Mouse (Mus musculus): Measurements from ENCODE around the gene Asap2. TPM values are rescaled to one million over a fixed set of nuclear protein-coding genes. Genes with fewer than 3 reads are reported as not detected.

Asap2 gene
- polyA plus RNA-seq, 2 experiments: 9.2 to 20.1 TPM

DNA sequence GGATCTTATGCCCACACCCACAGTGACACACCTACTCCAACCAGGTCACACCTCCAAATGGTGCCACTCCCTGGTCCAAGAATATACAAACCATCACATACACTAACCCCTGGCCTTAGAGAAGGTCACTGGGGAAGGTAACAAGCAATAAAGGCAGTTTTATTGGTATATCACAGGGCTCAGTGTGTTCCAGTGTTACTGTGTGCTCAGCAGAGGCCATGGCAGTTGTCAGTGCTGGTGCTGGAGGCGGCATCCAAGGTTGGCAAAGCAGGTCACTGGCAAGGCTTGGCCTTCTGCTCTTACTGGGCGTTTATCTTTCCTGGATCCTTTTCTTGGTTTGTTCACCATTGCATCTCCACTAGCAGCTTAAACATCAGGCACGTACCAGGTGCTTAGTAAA is 174.9 kb downstream of the Asap2 start:
- Histone ChIP-seq H3K4me3 (replicated peaks; ENCODE audit: low read length) (no peak overlapping the region), H3K4me2 (replicated peaks; ENCODE audit: low read depth, low read length, severe bottlenecking) (no peak overlapping the region), H3K4me1 (ENCODE audit: control insufficient read depth, insufficient read depth, low read length) (peaks cover 34% of the 10 kb centered on the region), H3K9me3 (ENCODE audit: control insufficient read depth, low read length) (no peaks in the 10 kb centered on the region), H3K9ac (ENCODE audit: low read depth, low read length, severe bottlenecking) (no peak overlapping the region), H3K36me3 (ENCODE audit: control insufficient read depth, insufficient read depth, low read length) (peaks cover 6% of the 10 kb centered on the region), H3K27ac (replicated peaks; ENCODE audit: low read depth, low read length) (no peak overlapping the region), H3K27me3 (ENCODE audit: control insufficient read depth, insufficient read depth, low read length) (no peaks in the 10 kb centered on the region)
- ATAC-seq (ENCODE audit: low FRiP score, low read depth) (no peak), DNase-seq (ENCODE audit: low spot score) (no peak)
- 76% methylated on average over 3 of the region's 3 CpGs for WGBS
- no peak for TF ChIP-seq POLR2A (IDR thresholded peaks at IDR 0.05; ENCODE audit: borderline replicate concordance, extremely low read depth, insufficient read depth, insufficient read length)

GRCm38 (mm10) chr12:21165891-21166342 is 175.7 kb downstream of the Asap2 start:
- no peak for TF ChIP-seq POLR2A (IDR thresholded peaks at IDR 0.05; ENCODE audit: borderline replicate concordance, extremely low read depth, insufficient read depth, insufficient read length)
- H3K4me1 ChIP-seq (ENCODE audit: control insufficient read depth, insufficient read depth, low read length): peaks cover 29% of the 10 kb centered on the region
- H3K36me3 ChIP-seq (ENCODE audit: control insufficient read depth, insufficient read depth, low read length): peaks cover 6% of the 10 kb centered on the region
- no peaks in the 10 kb centered on the region for H3K9me3 ChIP-seq (ENCODE audit: control insufficient read depth, low read length)
- DNase-seq (ENCODE audit: low spot score): no peak
- H3K4me2 ChIP-seq (replicated peaks; ENCODE audit: low read depth, low read length, severe bottlenecking): no peak overlapping the region
- ATAC-seq (ENCODE audit: low FRiP score, low read depth): no peak
- no peak overlapping the region for H3K4me3 ChIP-seq (replicated peaks; ENCODE audit: low read length)
- H3K27ac ChIP-seq (replicated peaks; ENCODE audit: low read depth, low read length): no peak overlapping the region
- no peaks in the 10 kb centered on the region for H3K27me3 ChIP-seq (ENCODE audit: control insufficient read depth, insufficient read depth, low read length)
- H3K9ac ChIP-seq (ENCODE audit: low read depth, low read length, severe bottlenecking): no peak overlapping the region
- 57% methylated on average over 7 of the region's 7 CpGs for WGBS

DNA sequence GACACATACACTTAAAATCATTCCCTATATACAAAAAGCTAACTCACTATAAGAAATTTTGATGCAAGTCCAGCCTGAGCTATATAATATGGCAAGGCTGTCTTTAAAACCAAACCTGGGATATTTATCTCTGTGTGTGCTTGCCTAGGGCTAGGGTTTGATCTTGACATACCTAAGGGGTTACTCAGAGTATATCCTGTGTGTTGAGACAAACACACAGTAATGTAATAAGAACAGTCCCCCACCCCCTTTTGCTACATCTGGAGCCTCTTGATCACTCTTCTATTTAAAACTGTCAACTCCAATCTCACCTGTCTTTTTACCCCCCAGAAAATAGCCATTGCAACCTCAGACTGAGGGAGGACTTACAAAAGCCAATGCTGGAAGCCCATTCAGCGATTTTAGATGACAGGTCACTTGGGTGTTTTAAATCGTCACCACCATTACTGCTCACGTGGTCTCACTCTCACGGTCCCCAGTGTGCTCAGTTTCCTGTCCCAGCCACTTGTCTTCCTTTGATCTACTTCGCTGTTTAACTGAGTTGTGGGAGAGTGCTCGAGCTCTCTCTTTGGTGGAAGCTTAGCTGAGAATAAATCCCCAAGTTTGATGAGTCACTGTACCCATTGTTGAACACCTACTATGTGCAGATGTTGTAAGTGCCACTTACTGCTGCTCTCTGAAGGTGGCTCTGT is 176.8 kb downstream of the Asap2 start:
- H3K36me3 ChIP-seq (ENCODE audit: control insufficient read depth, insufficient read depth, low read length): peaks cover 6% of the 10 kb centered on the region
- H3K4me3 ChIP-seq (replicated peaks; ENCODE audit: low read length): no peak overlapping the region
- DNase-seq (ENCODE audit: low spot score): no peak
- peaks cover 29% of the 10 kb centered on the region for H3K4me1 ChIP-seq (ENCODE audit: control insufficient read depth, insufficient read depth, low read length)
- H3K4me2 ChIP-seq (replicated peaks; ENCODE audit: low read depth, low read length, severe bottlenecking): no peak overlapping the region
- H3K9ac ChIP-seq (ENCODE audit: low read depth, low read length, severe bottlenecking): no peak overlapping the region
- no peak for TF ChIP-seq POLR2A (IDR thresholded peaks at IDR 0.05; ENCODE audit: borderline replicate concordance, extremely low read depth, insufficient read depth, insufficient read length)
- H3K27ac ChIP-seq (replicated peaks; ENCODE audit: low read depth, low read length): no peak overlapping the region
- H3K9me3 ChIP-seq (ENCODE audit: control insufficient read depth, low read length): no peaks in the 10 kb centered on the region
- H3K27me3 ChIP-seq (ENCODE audit: control insufficient read depth, insufficient read depth, low read length): no peaks in the 10 kb centered on the region
- whole genome bisulfite sequencing: 13% methylated on average over 6 of the region's 6 CpGs
- ATAC-seq (ENCODE audit: low FRiP score, low read depth): no peak

DNA sequence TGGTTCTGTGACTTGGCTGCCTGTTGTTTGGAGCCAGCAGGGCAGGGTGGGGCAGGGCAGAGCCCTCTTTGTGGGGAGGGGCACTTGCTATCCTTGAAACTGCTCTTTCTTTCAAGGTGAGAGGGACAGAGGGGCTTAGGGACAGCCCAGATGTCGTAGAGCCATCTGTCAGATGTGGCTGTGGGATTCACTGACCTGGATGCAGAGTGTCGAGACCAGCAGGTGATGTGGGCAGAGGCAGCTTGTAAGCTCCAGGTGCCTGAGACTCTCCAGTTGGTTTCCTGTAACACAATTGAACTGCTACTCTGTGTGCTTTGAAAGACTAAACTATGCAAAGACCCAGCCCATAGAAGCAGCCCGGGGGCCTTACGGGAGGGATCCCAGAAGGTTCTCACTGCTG is 177.5 kb downstream of the Asap2 start:
- H3K4me1 ChIP-seq (ENCODE audit: control insufficient read depth, insufficient read depth, low read length): peaks cover 29% of the 10 kb centered on the region
- H3K9ac ChIP-seq (ENCODE audit: low read depth, low read length, severe bottlenecking): no peak overlapping the region
- no peak for DNase-seq (ENCODE audit: low spot score)
- 71% methylated on average over 4 of the region's 4 CpGs for WGBS
- H3K36me3 ChIP-seq (ENCODE audit: control insufficient read depth, insufficient read depth, low read length): peaks cover 9% of the 10 kb centered on the region
- no peak overlapping the region for H3K4me2 ChIP-seq (replicated peaks; ENCODE audit: low read depth, low read length, severe bottlenecking)
- H3K9me3 ChIP-seq (ENCODE audit: control insufficient read depth, low read length): no peaks in the 10 kb centered on the region
- no peak for TF ChIP-seq POLR2A (IDR thresholded peaks at IDR 0.05; ENCODE audit: borderline replicate concordance, extremely low read depth, insufficient read depth, insufficient read length)
- no peak overlapping the region for H3K27ac ChIP-seq (replicated peaks; ENCODE audit: low read depth, low read length)
- no peak for ATAC-seq (ENCODE audit: low FRiP score, low read depth)
- no peak overlapping the region for H3K4me3 ChIP-seq (replicated peaks; ENCODE audit: low read length)
- H3K27me3 ChIP-seq (ENCODE audit: control insufficient read depth, insufficient read depth, low read length): no peaks in the 10 kb centered on the region

DNA sequence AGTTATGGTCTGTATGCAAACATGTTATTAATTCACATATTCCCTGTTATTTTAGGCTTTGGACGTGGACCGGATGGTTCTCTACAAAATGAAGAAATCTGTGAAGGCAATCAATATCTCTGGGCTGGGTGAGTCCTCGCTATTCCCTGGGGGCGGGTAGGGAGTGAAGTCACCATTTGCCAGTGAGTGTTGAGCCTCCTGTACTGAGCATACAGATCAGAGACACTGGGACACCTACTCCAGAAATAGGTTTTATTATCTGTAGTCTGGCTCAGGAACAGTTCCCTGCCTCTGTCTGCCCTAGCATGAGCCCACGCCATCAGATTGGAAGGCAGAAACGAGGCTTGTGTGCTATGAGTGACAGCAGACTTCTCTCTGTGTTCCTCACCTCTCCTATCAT is 177.9 kb downstream of the Asap2 start:
- DNase-seq (ENCODE audit: low spot score): no peak
- Histone ChIP-seq H3K4me1 (ENCODE audit: control insufficient read depth, insufficient read depth, low read length) (peaks cover 28% of the 10 kb centered on the region), H3K9ac (ENCODE audit: low read depth, low read length, severe bottlenecking) (no peak overlapping the region), H3K27ac (replicated peaks; ENCODE audit: low read depth, low read length) (no peak overlapping the region), H3K4me2 (replicated peaks; ENCODE audit: low read depth, low read length, severe bottlenecking) (no peak overlapping the region), H3K36me3 (ENCODE audit: control insufficient read depth, insufficient read depth, low read length) (peaks cover 9% of the 10 kb centered on the region), H3K4me3 (replicated peaks; ENCODE audit: low read length) (no peak overlapping the region), H3K27me3 (ENCODE audit: control insufficient read depth, insufficient read depth, low read length) (no peaks in the 10 kb centered on the region), H3K9me3 (ENCODE audit: control insufficient read depth, low read length) (no peaks in the 10 kb centered on the region)
- ATAC-seq (ENCODE audit: low FRiP score, low read depth): no peak
- TF ChIP-seq POLR2A (IDR thresholded peaks at IDR 0.05; ENCODE audit: borderline replicate concordance, extremely low read depth, insufficient read depth, insufficient read length): no peak
- WGBS: 88% methylated on average over 6 of the region's 6 CpGs

Data from limb, embryonic 14.5 days (tissue).